Mouse (Mus musculus) T-cell, adult 2 months (primary cell): ENCODE data around the gene 1110017D15Rik.

Experiments used
- DNase-seq: peaks from one replicate; pipeline ENCODE4 v3.0.0; 2022; ENCODE audit warnings: low spot score

1110017D15Rik gene

DNA sequence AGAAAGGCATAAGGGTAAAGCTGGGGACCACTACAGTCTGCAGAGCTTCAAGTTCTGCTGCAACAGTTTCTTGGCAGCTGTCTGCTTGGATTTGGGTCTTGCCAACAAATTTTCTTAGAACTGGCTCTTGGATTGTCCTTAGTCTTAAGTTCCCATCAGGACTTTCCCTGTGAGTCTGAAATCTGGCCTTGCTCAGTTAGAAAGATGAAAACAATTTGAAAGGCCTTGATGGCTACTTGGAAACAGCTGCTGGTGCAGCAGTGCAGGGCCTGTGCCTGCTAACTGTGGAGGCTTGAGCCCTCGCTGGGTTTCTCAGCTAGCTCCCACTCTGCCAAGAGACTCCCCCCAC lies 37.7 kb downstream of the 1110017D15Rik start:
- DNase-seq, result no peak

- no peak for DNase-seq
Observed at GRCm38 (mm10) chr4:41478751-41479455, 38.2 kb downstream of the 1110017D15Rik start.

DNA sequence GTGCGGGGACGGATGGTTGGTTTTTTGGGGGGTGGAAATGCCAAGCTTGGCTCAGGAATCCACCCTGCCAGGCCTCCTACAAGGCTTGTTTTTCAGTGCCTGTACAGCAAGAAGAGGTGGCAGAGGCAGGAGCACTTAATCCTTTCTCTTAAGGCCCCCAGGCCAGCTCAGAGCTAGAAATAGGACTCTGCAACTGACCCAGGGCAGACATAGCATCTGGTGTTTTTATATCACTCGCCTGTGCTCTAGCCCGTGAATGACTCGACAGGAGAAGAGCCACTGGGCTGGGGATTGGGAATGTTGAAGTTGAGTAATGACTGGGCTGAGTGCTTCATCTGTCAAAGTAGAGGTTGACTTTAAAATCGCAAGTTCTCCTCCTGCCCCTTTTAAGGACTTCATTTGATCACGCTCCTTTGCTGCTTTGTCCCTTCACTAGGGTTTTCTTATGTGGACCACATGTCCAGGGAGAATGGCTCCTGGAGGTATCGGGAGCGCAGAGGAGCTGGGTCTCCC lies 39.4 kb downstream of the 1110017D15Rik start:
- no peak for DNase-seq

DNA sequence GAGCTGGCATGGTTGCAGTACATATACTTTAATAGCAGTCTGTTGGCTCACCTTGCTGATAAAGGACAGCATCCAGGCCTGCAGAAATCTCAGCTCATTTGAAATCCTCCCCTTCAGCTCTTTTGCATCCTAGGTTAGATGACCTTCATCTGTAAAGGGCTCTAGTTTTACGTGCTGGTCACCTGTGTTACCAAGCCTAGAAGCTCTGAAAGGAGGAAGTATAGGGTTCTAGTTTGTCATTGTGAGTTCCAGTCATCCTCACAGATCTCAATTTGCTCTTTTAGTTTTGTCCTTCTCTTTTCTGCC lies 45.8 kb downstream of the 1110017D15Rik start:
- no peak for DNase-seq

- DNase-seq, result no peak
Observed at GRCm38 (mm10) chr4:41470684-41471383, 46.3 kb downstream of the 1110017D15Rik start.

GRCm38 (mm10) chr4:41470051-41470683 lies 47.0 kb downstream of the 1110017D15Rik start:
- no peak for DNase-seq

- DNase-seq, result no peak
Observed at GRCm38 (mm10) chr4:41469199-41469598, 47.9 kb downstream of the 1110017D15Rik start.

DNA sequence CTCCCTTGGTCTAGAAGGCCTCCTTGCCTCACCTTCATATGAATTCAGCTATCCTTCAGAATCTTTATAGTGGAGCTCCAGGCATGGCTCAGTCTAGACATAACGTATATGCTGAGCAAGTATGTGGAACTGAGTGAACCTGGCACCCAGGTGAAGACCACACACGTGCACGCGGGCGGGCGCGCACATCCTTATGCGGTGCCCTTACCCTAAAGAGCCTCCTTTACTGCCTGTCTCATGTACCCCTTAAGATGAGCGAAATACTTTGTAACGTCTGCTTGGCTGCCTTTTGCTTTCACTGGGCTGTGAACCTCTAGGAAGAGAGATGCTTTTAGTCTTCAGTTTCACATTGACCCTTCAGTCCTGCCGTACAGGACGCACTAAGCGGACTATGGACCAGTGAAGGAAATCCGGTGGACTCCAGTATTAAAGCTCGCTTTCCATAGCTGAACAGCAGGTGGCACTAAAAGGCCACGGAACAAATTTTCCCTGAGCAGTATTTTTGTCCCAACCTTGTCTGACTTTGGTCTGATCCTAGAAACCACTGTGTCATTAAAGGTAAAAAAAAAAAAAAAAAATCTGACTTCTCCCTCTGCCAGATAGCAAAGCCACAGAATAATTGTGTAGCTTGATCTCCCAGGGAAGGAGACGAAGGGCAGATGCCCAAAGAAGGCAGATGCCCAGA lies 48.6 kb downstream of the 1110017D15Rik start:
- peak; percentile 13 for DNase-seq

GRCm38 (mm10) chr4:41465287-41465665 lies 51.9 kb downstream of the 1110017D15Rik start:
- DNase-seq, result no peak

- DNase-seq, result peak; percentile 99
Observed at GRCm38 (mm10) chr4:41464345-41465286, 52.5 kb downstream of the 1110017D15Rik start, which contains the start of the genes Kif24 and Nudt2. TSS of gene Kif24 (minus strand) at chr4:41464887. TSS of gene Nudt2 (plus strand) at chr4:41465151.

DNA sequence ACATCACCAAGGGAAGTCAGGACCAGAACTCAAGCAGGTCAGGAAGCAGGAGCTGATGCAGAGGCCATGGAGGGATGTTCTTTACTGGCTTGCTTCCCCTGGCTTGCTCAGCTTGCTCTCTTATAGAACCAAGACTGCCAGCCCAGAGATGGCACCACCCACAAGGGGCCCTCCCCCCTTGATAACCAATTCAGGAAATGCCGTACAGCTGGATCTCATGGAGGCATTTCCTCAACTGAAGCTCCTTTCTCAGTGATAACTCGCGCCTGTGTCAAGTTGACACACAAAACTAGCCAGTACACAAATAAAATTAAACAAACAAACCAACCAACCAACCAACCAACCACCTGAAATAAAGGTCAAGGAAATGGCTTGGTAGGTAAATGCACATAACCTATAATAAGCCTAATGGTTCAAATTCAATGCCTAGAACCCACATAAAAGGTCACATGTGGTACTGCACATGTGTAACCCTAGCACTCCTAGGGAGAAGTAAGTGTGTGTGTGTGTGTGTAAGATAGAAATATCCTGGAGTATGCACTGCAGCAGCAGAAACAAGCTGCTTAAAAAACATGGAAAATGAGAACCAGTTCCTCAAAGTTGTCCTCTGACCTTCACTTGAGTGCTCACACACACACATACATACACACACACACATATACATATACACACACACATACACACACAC lies 53.9 kb downstream of the 1110017D15Rik start:
- DNase-seq, result peak; percentile 15

DNA sequence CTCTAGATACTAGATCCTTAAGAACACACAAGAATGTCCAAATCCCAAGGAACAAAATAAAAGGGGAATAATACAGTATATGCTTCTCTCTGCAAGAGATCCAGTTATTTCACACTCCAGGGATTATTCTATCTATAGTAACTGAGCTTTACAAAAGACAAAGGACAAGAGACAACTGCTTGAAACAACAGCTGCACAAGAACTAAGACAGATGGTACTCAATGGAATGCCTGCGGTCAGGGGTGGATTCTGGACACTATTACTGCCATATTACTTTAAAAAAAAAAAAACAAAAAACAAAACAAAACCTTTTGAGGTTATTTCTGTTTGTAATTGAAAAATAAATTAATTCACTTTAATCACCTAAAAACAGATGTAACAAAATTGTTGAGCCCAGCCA lies 56.4 kb downstream of the 1110017D15Rik start:
- no peak for DNase-seq
